ENCODE assay signal across 8 mouse cellular contexts in genomic region chr16:94569229-94570176, GRCm38 (mm10). TPM values are rescaled to one million over a fixed set of nuclear protein-coding genes. Genes with fewer than 3 reads are reported as not detected.
DNase-seq lines count a peak whose midpoint lies in the region; ATAC-seq and TF ChIP-seq lines count a peak whose summit lies in the region.

Dyrk1a (plus strand) TSS chr16:94570010.

- H3K79me3 ChIP-seq in C2C12 (ENCODE audit: low read depth), result peaks cover 39% of the 10 kb centered on the region

- H3K4me3 ChIP-seq in C2C12 (ENCODE audit: insufficient read depth, poor library complexity, severe bottlenecking), result peak within 1 kb of the TSS; percentile 75
- peak within 1 kb of the TSS; percentile 97 for H3K4me3 ChIP-seq in heart, embryonic 12.5 days
- H3K4me3 ChIP-seq in kidney, postnatal 0 days (replicated peaks; ENCODE audit: low read depth, low read length), result peak within 1 kb of the TSS; percentile 92
- H3K4me3 ChIP-seq in liver, embryonic 11.5 days (ENCODE audit: low read depth, low read length), result peak within 1 kb of the TSS; percentile 99
- peak within 1 kb of the TSS; percentile 65 for H3K4me3 ChIP-seq in stomach, embryonic 14.5 days (ENCODE audit: low read depth, low read length)

- peak within 1 kb of the TSS; percentile 82 for H3K4me2 ChIP-seq in heart, embryonic 12.5 days
- peak within 1 kb of the TSS; percentile 60 for H3K4me2 ChIP-seq in kidney, postnatal 0 days (ENCODE audit: low read length)
- H3K4me2 ChIP-seq in liver, embryonic 11.5 days, result peak within 1 kb of the TSS; percentile 80
- peak within 1 kb of the TSS; percentile 78 for H3K4me2 ChIP-seq in stomach, embryonic 14.5 days (replicated peaks; ENCODE audit: low read depth, low read length)

- peak within 1 kb of the TSS; percentile 91 for H3ac ChIP-seq in C2C12 (ENCODE audit: control insufficient read depth, insufficient read length, low read depth)

- WGBS in heart, embryonic 12.5 days, result 2% methylated on average over 117 of the region's 133 CpGs
- WGBS in kidney, postnatal 0 days, result under 1% methylated on average over 89 of the region's 133 CpGs
- under 1% methylated on average over 125 of the region's 133 CpGs for WGBS in liver, embryonic 11.5 days
- under 1% methylated on average over 107 of the region's 133 CpGs for WGBS in stomach, embryonic 14.5 days

- H3K9ac ChIP-seq in heart, embryonic 12.5 days, result peak within 1 kb of the TSS; percentile 100
- peak within 1 kb of the TSS; percentile 100 for H3K9ac ChIP-seq in kidney, postnatal 0 days (ENCODE audit: low read depth, low read length)
- H3K9ac ChIP-seq in liver, embryonic 11.5 days (ENCODE audit: low read depth, low read length), result peak within 1 kb of the TSS; percentile 99
- H3K9ac ChIP-seq in stomach, embryonic 14.5 days (replicated peaks; ENCODE audit: low read depth, low read length), result peak within 1 kb of the TSS; percentile 99

- peak; percentile 89 for ATAC-seq in erythroid progenitor cell, adult 5-6 weeks (replicated peaks; ENCODE audit: low FRiP score, poor library complexity, severe bottlenecking)
- ATAC-seq in heart, embryonic 12.5 days (ENCODE audit: insufficient number of reproducible peaks, low FRiP score), result peak; percentile 94
- peak; percentile 96 for ATAC-seq in kidney, postnatal 0 days (replicated peaks; ENCODE audit: low FRiP score, low read depth)
- ATAC-seq in liver, embryonic 11.5 days (replicated peaks; ENCODE audit: low FRiP score), result peak; percentile 89
- peak; percentile 95 for ATAC-seq in stomach, embryonic 14.5 days (ENCODE audit: insufficient number of reproducible peaks, insufficient read depth, low FRiP score, low read depth)

- peak; percentile 99 for DNase-seq in brain, embryonic 18.5 days (ENCODE audit: low read depth, low spot score)
- DNase-seq in kidney, postnatal 0 days (ENCODE audit: low spot score), result peak; percentile 99
- DNase-seq in liver, embryonic 11.5 days (ENCODE audit: low spot score), result peak; percentile 97
- peak; percentile 100 for DNase-seq in naive thymus-derived CD4-positive, alpha-beta T cell, adult 2 months (ENCODE audit: low read depth)

- no peaks in the 10 kb centered on the region for H3K36me3 ChIP-seq in C2C12 (ENCODE audit: control insufficient read depth, insufficient read depth)
- H3K36me3 ChIP-seq in heart, embryonic 12.5 days, result no peaks in the 10 kb centered on the region
- H3K36me3 ChIP-seq in kidney, postnatal 0 days (ENCODE audit: insufficient read depth, low read length), result no peaks in the 10 kb centered on the region
- H3K36me3 ChIP-seq in liver, embryonic 11.5 days (ENCODE audit: control insufficient read depth, insufficient read depth, low read length), result no peaks in the 10 kb centered on the region
- no peaks in the 10 kb centered on the region for H3K36me3 ChIP-seq in stomach, embryonic 14.5 days (ENCODE audit: control insufficient read depth, insufficient read depth, low read length)

- no peaks in the 10 kb centered on the region for H3K9me3 ChIP-seq in heart, embryonic 12.5 days (replicated peaks)
- H3K9me3 ChIP-seq in kidney, postnatal 0 days (replicated peaks; ENCODE audit: low read length), result no peaks in the 10 kb centered on the region
- H3K9me3 ChIP-seq in liver, embryonic 11.5 days (ENCODE audit: control insufficient read depth, low read length), result no peaks in the 10 kb centered on the region
- H3K9me3 ChIP-seq in stomach, embryonic 14.5 days (ENCODE audit: control insufficient read depth, low read depth, low read length), result no peaks in the 10 kb centered on the region

- no peaks in the 10 kb centered on the region for H3K27me3 ChIP-seq in C2C12 (ENCODE audit: control insufficient read depth, insufficient read depth, insufficient read length)
- H3K27me3 ChIP-seq in heart, embryonic 12.5 days (replicated peaks), result no peaks in the 10 kb centered on the region
- no peaks in the 10 kb centered on the region for H3K27me3 ChIP-seq in kidney, postnatal 0 days (ENCODE audit: insufficient read depth, low read length)
- H3K27me3 ChIP-seq in liver, embryonic 11.5 days (replicated peaks; ENCODE audit: control insufficient read depth, insufficient read depth, low read length), result no peaks in the 10 kb centered on the region
- H3K27me3 ChIP-seq in stomach, embryonic 14.5 days (ENCODE audit: control insufficient read depth, insufficient read depth, low read length), result no peaks in the 10 kb centered on the region

- H3K79me2 ChIP-seq in C2C12 (ENCODE audit: control insufficient read depth, insufficient read depth), result peaks cover 48% of the 10 kb centered on the region

- peak within 1 kb of the TSS; percentile 100 for H3K27ac ChIP-seq in heart, embryonic 12.5 days (ENCODE audit: poor library complexity, severe bottlenecking)
- H3K27ac ChIP-seq in kidney, postnatal 0 days, result peak within 1 kb of the TSS; percentile 100
- H3K27ac ChIP-seq in liver, embryonic 11.5 days (ENCODE audit: low read depth, low read length), result peak within 1 kb of the TSS; percentile 100
- peak within 1 kb of the TSS; percentile 100 for H3K27ac ChIP-seq in stomach, embryonic 14.5 days (ENCODE audit: low read length)

- H3K4me1 ChIP-seq in heart, embryonic 12.5 days (replicated peaks), result peaks cover 30% of the 10 kb centered on the region
- H3K4me1 ChIP-seq in kidney, postnatal 0 days (replicated peaks; ENCODE audit: insufficient read depth, low read length), result peaks cover 19% of the 10 kb centered on the region; the same call in 1 of the 2 replicates
- peaks cover 23% of the 10 kb centered on the region for H3K4me1 ChIP-seq in liver, embryonic 11.5 days (replicated peaks; ENCODE audit: control insufficient read depth, insufficient read depth, low read length)
- H3K4me1 ChIP-seq in stomach, embryonic 14.5 days (ENCODE audit: control insufficient read depth, insufficient read depth, low read length), result peaks cover 22% of the 10 kb centered on the region

- no peak for TF ChIP-seq CTCF in C2C12 (IDR thresholded peaks at IDR 0.05; ENCODE audit: control insufficient read depth, insufficient read depth, insufficient read length)
- TF ChIP-seq CTCF in kidney, postnatal 0 days (IDR thresholded peaks at IDR 0.05; ENCODE audit: low read depth), result no peak

TF ChIP-seq in C2C12, 6 proteins besides CTCF, POLR2A, EP300 and RAD21:
- TF ChIP-seq MAX (IDR thresholded peaks at IDR 0.05) (no peak), USF1 (IDR thresholded peaks at IDR 0.05; ENCODE audit: low read depth) (peak; percentile 97)

RNA-seq across cellular contexts. Expression of gene Dyrk1a, which starts in this region (rescaled TPM):
- 17.3 TPM for polyA plus RNA-seq in C2C12 (2012; fragmentation: generic; extraction: Trizol)
- total RNA-seq in erythroid progenitor cell, adult 5-6 weeks (2015; ENCODE audit: low replicate concordance), result 115 and 116 TPM in 2 replicates
- total RNA-seq in erythroid progenitor cell, adult 5-6 weeks (2017; ENCODE audit: low replicate concordance), result 114 and 123 TPM in 2 replicates
- polyA plus RNA-seq in heart, embryonic 12.5 days (2016; fragmentation: Nextera tagmentation; extraction: Ambion mirVana), result 7.3 and 7.9 TPM in 2 replicates
- polyA plus RNA-seq in kidney, postnatal 0 days (2015; fragmentation: Nextera tagmentation; extraction: Ambion mirVana), result 8.5 and 8.6 TPM in 2 replicates
- 9.0 TPM in 2 replicates for polyA plus RNA-seq in liver, embryonic 11.5 days (2014; fragmentation: Nextera tagmentation; extraction: Ambion mirVana)
- polyA plus RNA-seq in stomach, embryonic 14.5 days (2014; fragmentation: Nextera tagmentation; extraction: Ambion mirVana), result 14.1 and 16.8 TPM in 2 replicates

Comparison
In these comparisons a context has a peak if more than half of its experiments do, and no peak if none do; other contexts are left out.
1. Peak in every context shown above with its lines: DNase-seq, ATAC-seq, H3K4me3 ChIP-seq and H3K27ac ChIP-seq.